Mouse (Mus musculus) limb, embryonic 14.5 days (tissue): Measurements from ENCODE around the gene Tap1. TPM values are rescaled to one million over a fixed set of nuclear protein-coding genes. Genes with fewer than 3 reads are reported as not detected.

Experiments used
- ATAC-seq: fragments of 200-750 bp; cut with Nextera tagmentation; 2 replicates; pipeline ENCODE4 v1.8.0; 2017; ENCODE audit warnings: low read depth, moderate number of reproducible peaks, moderate TSS enrichment; ENCODE audit not compliant: low FRiP score
- DNase-seq: peaks from one replicate; pipeline ENCODE4 v3.0.0-alpha.2; 2015; ENCODE audit warnings: low spot score
- H3K27ac ChIP-seq: fragments of 300-500 bp; sonication (generic); replicated peaks from 2 replicates; pipeline ENCODE4 v1.5.1; 2014; ENCODE audit warnings: low read depth, mild to moderate bottlenecking, low read length, moderate library complexity, mixed read lengths
- H3K27me3 ChIP-seq: fragments of 300-500 bp; sonication (generic); 2 replicates; pipeline ENCODE4 v1.6.1; 2014; ENCODE audit warnings: low read length, mixed read lengths; ENCODE audit not compliant: control insufficient read depth, insufficient read depth
- H3K36me3 ChIP-seq: fragments of 300-500 bp; sonication (generic); 2 replicates; pipeline ENCODE4 v1.6.1; 2014; ENCODE audit warnings: mild to moderate bottlenecking, low read length, moderate library complexity, mixed read lengths; ENCODE audit not compliant: control insufficient read depth, insufficient read depth
- H3K4me1 ChIP-seq: fragments of 300-500 bp; sonication (generic); 2 replicates; pipeline ENCODE4 v1.6.1; 2014; ENCODE audit warnings: antibody characterized with exemption, low read length, mixed read lengths; ENCODE audit not compliant: control insufficient read depth, insufficient read depth
- H3K4me2 ChIP-seq: fragments of 300-500 bp; sonication (generic); replicated peaks from 2 replicates; pipeline ENCODE4 v1.6.1; 2014; ENCODE audit warnings: low read depth, mild to moderate bottlenecking, low read length, moderate library complexity; ENCODE audit not compliant: severe bottlenecking
- H3K4me3 ChIP-seq: fragments of 300-500 bp; sonication (generic); replicated peaks from 2 replicates; pipeline ENCODE4 v1.5.1; 2014; ENCODE audit warnings: low read length
- H3K9ac ChIP-seq: fragments of 300-500 bp; sonication (generic); 2 replicates; pipeline ENCODE4 v1.6.1; 2014; ENCODE audit warnings: mild to moderate bottlenecking, low read depth, low read length, moderate library complexity; ENCODE audit not compliant: severe bottlenecking
- H3K9me3 ChIP-seq: fragments of 300-500 bp; sonication (generic); 2 replicates; pipeline ENCODE4 v1.6.1; 2016; ENCODE audit warnings: low read length; ENCODE audit not compliant: control insufficient read depth
- POLR2A ChIP-seq: fragments of 200-500 bp; IDR thresholded peaks from 2 replicates; pipeline ENCODE4 v1.8.0; 2012; ENCODE audit warnings: inconsistent platforms, mild to moderate bottlenecking, moderate library complexity, borderline replicate concordance; ENCODE audit not compliant: insufficient read depth, insufficient read length; ENCODE audit errors: extremely low read depth
- WGBS: fragments of 180-500 bp; shearing (Covaris S2); extraction: QIAGEN DNeasy Blood & Tissue Kit; methylation state at CpG from one replicate; pipeline ENCODE4 v1.1.7; 2014; 5-methylcytosine and 5-hydroxymethylcytosine counted together
- polyA plus RNA-seq, 2 experiments: library from polyadenylated mRNA; depleted of rRNA in 1 of 2; stranded (reverse) in 1 of 2; unstranded in 1 of 2; fragments of >200 nt; fragmentation: Nextera tagmentation in 1 of 2; extraction: Ambion mirVana in 1 of 2; gene quantifications; 2 replicates each; pipeline versions ENCODE4 v1.2.1 to v1.2.3; 2012 to 2014

Gene Tap1
- polyA plus RNA-seq, 2 experiments: 11.2 to 12.1 TPM

- Histone ChIP-seq H3K9me3 (peaks cover 4% of the 10 kb centered on the region; the same call in 1 of the 2 replicates), H3K27ac (no peak overlapping the region), H3K36me3 (no peaks in the 10 kb centered on the region), H3K4me2 (no peak overlapping the region), H3K4me3 (no peak overlapping the region), H3K27me3 (no peaks in the 10 kb centered on the region), H3K4me1 (no peaks in the 10 kb centered on the region), H3K9ac (no peak overlapping the region)
- 71% methylated on average over 4 of the region's 4 CpGs for WGBS
- TF ChIP-seq POLR2A: no peak
- ATAC-seq: no peak
- no peak for DNase-seq
Measured at GRCm38 (mm10) chr17:34244656-34245055, 57.3 kb downstream of the Tap1 start.

Other genes with a start within 250 kb of the Tap1 start
- 53.6 and 104 TPM in 2 replicates for gene Pfdn6, start 247.2 kb upstream of the Tap1 start, polyA plus RNA-seq (2012; rRNA removed)
- gene Pfdn6, start 247.2 kb upstream of the Tap1 start, polyA plus RNA-seq (2014; fragmentation: Nextera tagmentation; extraction: Ambion mirVana): 135 and 142 TPM in 2 replicates
- gene Wdr46, start 246.9 kb upstream of the Tap1 start, polyA plus RNA-seq (2012; rRNA removed): 30.5 and 30.9 TPM in 2 replicates
- gene Wdr46, start 246.9 kb upstream of the Tap1 start, polyA plus RNA-seq (2014; fragmentation: Nextera tagmentation; extraction: Ambion mirVana): 21.6 and 25.0 TPM in 2 replicates
- 7.7 and 9.3 TPM in 2 replicates for gene B3galt4, start 236.1 kb upstream of the Tap1 start, polyA plus RNA-seq (2012; rRNA removed)
- 4.0 and 6.6 TPM in 2 replicates for gene B3galt4, start 236.1 kb upstream of the Tap1 start, polyA plus RNA-seq (2014; fragmentation: Nextera tagmentation; extraction: Ambion mirVana)
- 48.8 and 62.7 TPM in 2 replicates for gene Vps52, start 231.7 kb upstream of the Tap1 start, polyA plus RNA-seq (2012; rRNA removed)
- 38.6 and 43.4 TPM in 2 replicates for gene Vps52, start 231.7 kb upstream of the Tap1 start, polyA plus RNA-seq (2014; fragmentation: Nextera tagmentation; extraction: Ambion mirVana)
- gene Rps18, start 231.6 kb upstream of the Tap1 start, polyA plus RNA-seq (2012; rRNA removed): 1,284 and 1,402 TPM in 2 replicates
- gene Rps18, start 231.6 kb upstream of the Tap1 start, polyA plus RNA-seq (2014; fragmentation: Nextera tagmentation; extraction: Ambion mirVana): 2,129 and 2,245 TPM in 2 replicates
- gene H2-K1, start 187.2 kb upstream of the Tap1 start, polyA plus RNA-seq (2012; rRNA removed): 27.0 and 31.5 TPM in 2 replicates
- 17.7 and 25.5 TPM in 2 replicates for gene H2-K1, start 187.2 kb upstream of the Tap1 start, polyA plus RNA-seq (2014; fragmentation: Nextera tagmentation; extraction: Ambion mirVana)
- 54.0 and 81.7 TPM in 2 replicates for gene Ring1, start 162.9 kb upstream of the Tap1 start, polyA plus RNA-seq (2012; rRNA removed)
- gene Ring1, start 162.9 kb upstream of the Tap1 start, polyA plus RNA-seq (2014; fragmentation: Nextera tagmentation; extraction: Ambion mirVana): 7.0 and 8.4 TPM in 2 replicates
- gene H2-Ke6, start 159.5 kb upstream of the Tap1 start, polyA plus RNA-seq (2012; rRNA removed): 104 and 109 TPM in 2 replicates
- gene H2-Ke6, start 159.5 kb upstream of the Tap1 start, polyA plus RNA-seq (2014; fragmentation: Nextera tagmentation; extraction: Ambion mirVana): 46.4 and 48.1 TPM in 2 replicates
- 197 and 283 TPM in 2 replicates for gene Slc39a7, start 155.9 kb upstream of the Tap1 start, polyA plus RNA-seq (2012; rRNA removed)
- gene Slc39a7, start 155.9 kb upstream of the Tap1 start, polyA plus RNA-seq (2014; fragmentation: Nextera tagmentation; extraction: Ambion mirVana): 132 and 133 TPM in 2 replicates
- 83.2 and 98.9 TPM in 2 replicates for gene Rxrb, start 155.7 kb upstream of the Tap1 start, polyA plus RNA-seq (2012; rRNA removed)
- 29.2 and 33.6 TPM in 2 replicates for gene Rxrb, start 155.7 kb upstream of the Tap1 start, polyA plus RNA-seq (2014; fragmentation: Nextera tagmentation; extraction: Ambion mirVana)
- gene Col11a2, start 148.1 kb upstream of the Tap1 start, polyA plus RNA-seq (2012; rRNA removed): 201 and 242 TPM in 2 replicates
- 71.6 and 72.1 TPM in 2 replicates for gene Col11a2, start 148.1 kb upstream of the Tap1 start, polyA plus RNA-seq (2014; fragmentation: Nextera tagmentation; extraction: Ambion mirVana)
- 1.0 and 1.7 TPM in 2 replicates for gene H2-Oa, start 95.2 kb upstream of the Tap1 start, polyA plus RNA-seq (2012; rRNA removed)
- 0.70 and 0.85 TPM in 2 replicates for gene H2-Oa, start 95.2 kb upstream of the Tap1 start, polyA plus RNA-seq (2014; fragmentation: Nextera tagmentation; extraction: Ambion mirVana)
- gene H2-DMa, start 68.0 kb upstream of the Tap1 start, polyA plus RNA-seq (2012; rRNA removed): 13.1 and 20.2 TPM in 2 replicates
- gene H2-DMa, start 68.0 kb upstream of the Tap1 start, polyA plus RNA-seq (2014; fragmentation: Nextera tagmentation; extraction: Ambion mirVana): 16.8 and 19.0 TPM in 2 replicates
- 197 and 217 TPM in 2 replicates for gene Brd2, start 64.9 kb upstream of the Tap1 start, polyA plus RNA-seq (2012; rRNA removed)
- 121 and 141 TPM in 2 replicates for gene Brd2, start 64.9 kb upstream of the Tap1 start, polyA plus RNA-seq (2014; fragmentation: Nextera tagmentation; extraction: Ambion mirVana)
- gene H2-DMb2, start 44.2 kb upstream of the Tap1 start, polyA plus RNA-seq (2012; rRNA removed): 0.31 and 0.54 TPM in 2 replicates
- 0.23 and 0.36 TPM in 2 replicates for gene H2-DMb2, start 44.2 kb upstream of the Tap1 start, polyA plus RNA-seq (2014; fragmentation: Nextera tagmentation; extraction: Ambion mirVana)
- gene H2-DMb1, start 34.5 kb upstream of the Tap1 start, polyA plus RNA-seq (2012; rRNA removed): 4.2 and 6.9 TPM in 2 replicates
- gene H2-DMb1, start 34.5 kb upstream of the Tap1 start, polyA plus RNA-seq (2014; fragmentation: Nextera tagmentation; extraction: Ambion mirVana): 2.4 and 2.7 TPM in 2 replicates
- 2.2 and 3.7 TPM in 2 replicates for gene Psmb9, start 211 bp downstream of the Tap1 start, polyA plus RNA-seq (2012; rRNA removed)
- gene Psmb9, start 211 bp downstream of the Tap1 start, polyA plus RNA-seq (2014; fragmentation: Nextera tagmentation; extraction: Ambion mirVana): 3.4 and 3.9 TPM in 2 replicates
- gene Psmb8, start 10.2 kb downstream of the Tap1 start, polyA plus RNA-seq (2012; rRNA removed): 6.8 and 7.3 TPM in 2 replicates
- gene Psmb8, start 10.2 kb downstream of the Tap1 start, polyA plus RNA-seq (2014; fragmentation: Nextera tagmentation; extraction: Ambion mirVana): 9.2 and 9.4 TPM in 2 replicates
- 2.9 and 3.0 TPM in 2 replicates for gene Tap2, start 16.0 kb downstream of the Tap1 start, polyA plus RNA-seq (2012; rRNA removed)
- gene Tap2, start 16.0 kb downstream of the Tap1 start, polyA plus RNA-seq (2014; fragmentation: Nextera tagmentation; extraction: Ambion mirVana): 2.3 and 2.4 TPM in 2 replicates
- gene H2-Ob, start 51.4 kb downstream of the Tap1 start, polyA plus RNA-seq (2012; rRNA removed): 0.06 and 0.23 TPM in 2 replicates
- gene H2-Ob, start 51.4 kb downstream of the Tap1 start, polyA plus RNA-seq (2014; fragmentation: Nextera tagmentation; extraction: Ambion mirVana): 0.11 TPM in 1 of 2 replicates, not detected in the other
- 4.8 and 5.6 TPM in 2 replicates for gene H2-Ab1, start 70.1 kb downstream of the Tap1 start, polyA plus RNA-seq (2012; rRNA removed)
- gene H2-Ab1, start 70.1 kb downstream of the Tap1 start, polyA plus RNA-seq (2014; fragmentation: Nextera tagmentation; extraction: Ambion mirVana): 7.6 and 8.0 TPM in 2 replicates
- 2.0 and 2.9 TPM in 2 replicates for gene H2-Aa, start 100.3 kb downstream of the Tap1 start, polyA plus RNA-seq (2012; rRNA removed)
- gene H2-Aa, start 100.3 kb downstream of the Tap1 start, polyA plus RNA-seq (2014; fragmentation: Nextera tagmentation; extraction: Ambion mirVana): 4.1 and 4.5 TPM in 2 replicates
- gene H2-Eb1, start 118.3 kb downstream of the Tap1 start, polyA plus RNA-seq (2012; rRNA removed): 1.6 and 2.4 TPM in 2 replicates
- gene H2-Eb1, start 118.3 kb downstream of the Tap1 start, polyA plus RNA-seq (2014; fragmentation: Nextera tagmentation; extraction: Ambion mirVana): 3.4 and 4.6 TPM in 2 replicates
- not detected in 2 replicates for gene H2-Eb2, start 138.1 kb downstream of the Tap1 start, polyA plus RNA-seq (2012; rRNA removed)
- not detected in 2 replicates for gene H2-Eb2, start 138.1 kb downstream of the Tap1 start, polyA plus RNA-seq (2014; fragmentation: Nextera tagmentation; extraction: Ambion mirVana)
- gene Btnl2, start 167.3 kb downstream of the Tap1 start, polyA plus RNA-seq (2012; rRNA removed): 0.14 TPM in 2 replicates
- gene Btnl2, start 167.3 kb downstream of the Tap1 start, polyA plus RNA-seq (2014; fragmentation: Nextera tagmentation; extraction: Ambion mirVana): 0.07 and 0.11 TPM in 2 replicates
- not detected in 2 replicates for gene Btnl1, start 189.6 kb downstream of the Tap1 start, polyA plus RNA-seq (2012; rRNA removed)
- gene Btnl1, start 189.6 kb downstream of the Tap1 start, polyA plus RNA-seq (2014; fragmentation: Nextera tagmentation; extraction: Ambion mirVana): not detected in 2 replicates
- 1.4 and 1.5 TPM in 2 replicates for gene BC051142, start 211.3 kb downstream of the Tap1 start, polyA plus RNA-seq (2012; rRNA removed)
- gene BC051142, start 211.3 kb downstream of the Tap1 start, polyA plus RNA-seq (2014; fragmentation: Nextera tagmentation; extraction: Ambion mirVana): 0.19 and 0.85 TPM in 2 replicates